Mouse (Mus musculus): Measurements from ENCODE around the gene Gprin2. TPM values are rescaled to one million over a fixed set of nuclear protein-coding genes. Genes with fewer than 3 reads are reported as not detected.

Gene Gprin2
- polyA plus RNA-seq, 1 experiment from 2014 or later: 0.20 TPM

DNA sequence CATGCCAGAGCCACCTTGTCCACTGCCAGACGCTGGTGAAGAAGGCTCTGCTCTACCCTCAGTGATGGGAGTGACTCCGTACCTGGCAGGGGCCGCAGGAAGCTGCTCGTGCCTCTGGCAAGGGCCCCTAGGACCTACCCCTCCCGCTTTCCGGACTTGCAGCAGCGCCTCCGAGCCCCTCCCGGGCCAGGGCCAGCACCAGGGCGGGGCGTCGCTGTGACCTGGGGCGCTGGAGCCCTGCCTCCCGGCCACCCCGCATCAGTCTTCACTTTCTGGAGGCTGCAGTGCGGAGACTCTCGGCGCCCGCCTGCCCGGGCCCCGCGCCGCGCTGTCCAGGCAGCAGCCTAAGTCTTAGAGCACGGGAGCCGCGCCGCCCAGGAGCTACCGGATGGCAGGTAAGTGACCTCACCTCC, 18.3 kb upstream of the Gprin2 start:
- Histone ChIP-seq H3K4me3 (ENCODE audit: control insufficient read depth in 1 of 2, insufficient read depth in 1 of 2, low read depth in 1 of 2, low read length in 2 of 2) (peak overlapping the region; percentile 16 to 37), H3K4me1 (ENCODE audit: control insufficient read depth in 2 of 2, insufficient read depth in 2 of 2, low read length in 2 of 2) (peaks cover 7 to 10% of the 10 kb centered on the region in 2 experiments; a peak in 2 of 4 replicates), H3K9me3 (ENCODE audit: control insufficient read depth, low read length) (no peaks in the 10 kb centered on the region), H3K4me2 (ENCODE audit: low read length) (peak overlapping the region; percentile 73), H3K9ac (ENCODE audit: low read length) (peak overlapping the region; percentile 58), H3K27me3 (ENCODE audit: control insufficient read depth, insufficient read depth, low read length) (peaks cover 34% of the 10 kb centered on the region), H3K27ac (replicated peaks in 1 of 2; ENCODE audit: control insufficient read depth in 1 of 2, insufficient read depth in 1 of 2, low read depth in 2 of 2, low read length in 2 of 2) (no peak overlapping the region), H3K36me3 (ENCODE audit: control insufficient read depth, insufficient read depth, low read length) (no peaks in the 10 kb centered on the region)
- WGBS: 2% methylated on average over 29 of the region's 29 CpGs
- no peak for ATAC-seq (ENCODE audit: insufficient number of reproducible peaks, insufficient read depth, low FRiP score, low read depth)

DNA sequence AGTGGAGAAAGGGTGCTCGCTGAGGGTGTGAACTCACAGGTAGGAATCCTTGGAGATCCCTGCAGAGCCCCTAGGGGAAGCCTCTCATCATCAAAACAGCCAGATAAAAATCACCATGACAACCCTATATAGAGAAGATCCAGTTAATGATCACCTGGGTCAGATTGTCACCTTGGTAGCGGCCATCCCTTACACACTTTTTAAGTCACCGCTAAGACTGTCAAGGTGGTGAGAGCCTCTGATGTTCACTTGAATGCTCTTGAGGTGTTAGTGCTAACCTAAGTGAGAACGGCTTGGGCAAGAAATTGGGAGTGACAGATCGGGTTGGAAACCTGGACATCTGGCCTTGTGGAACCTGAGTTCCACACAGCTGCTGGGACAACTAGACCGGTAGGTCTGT, 17.8 kb upstream of the Gprin2 start, which contains the start of gene Syt15:
Gene Syt15, plus strand, starts transcription at position 301 of the 400 bp plus-strand sequence.
- Histone ChIP-seq H3K27ac (replicated peaks in 1 of 2; ENCODE audit: control insufficient read depth in 1 of 2, insufficient read depth in 1 of 2, low read depth in 2 of 2, low read length in 2 of 2) (no peak within 1 kb of the TSS), H3K9me3 (ENCODE audit: control insufficient read depth, low read length) (no peaks in the 10 kb centered on the region), H3K9ac (ENCODE audit: low read length) (peak within 1 kb of the TSS; percentile 58), H3K4me1 (ENCODE audit: control insufficient read depth in 2 of 2, insufficient read depth in 2 of 2, low read length in 2 of 2) (peaks cover 7 to 10% of the 10 kb centered on the region in 2 experiments; a peak in 2 of 4 replicates), H3K4me3 (ENCODE audit: control insufficient read depth in 1 of 2, insufficient read depth in 1 of 2, low read depth in 1 of 2, low read length in 2 of 2) (peak within 1 kb of the TSS; percentile 16 to 37), H3K27me3 (ENCODE audit: control insufficient read depth, insufficient read depth, low read length) (peaks cover 34% of the 10 kb centered on the region), H3K36me3 (ENCODE audit: control insufficient read depth, insufficient read depth, low read length) (no peaks in the 10 kb centered on the region), H3K4me2 (ENCODE audit: low read length) (peak within 1 kb of the TSS; percentile 73)
- WGBS: 51% methylated on average over 6 of the region's 6 CpGs
- ATAC-seq (ENCODE audit: insufficient number of reproducible peaks, insufficient read depth, low FRiP score, low read depth): no peak

DNA sequence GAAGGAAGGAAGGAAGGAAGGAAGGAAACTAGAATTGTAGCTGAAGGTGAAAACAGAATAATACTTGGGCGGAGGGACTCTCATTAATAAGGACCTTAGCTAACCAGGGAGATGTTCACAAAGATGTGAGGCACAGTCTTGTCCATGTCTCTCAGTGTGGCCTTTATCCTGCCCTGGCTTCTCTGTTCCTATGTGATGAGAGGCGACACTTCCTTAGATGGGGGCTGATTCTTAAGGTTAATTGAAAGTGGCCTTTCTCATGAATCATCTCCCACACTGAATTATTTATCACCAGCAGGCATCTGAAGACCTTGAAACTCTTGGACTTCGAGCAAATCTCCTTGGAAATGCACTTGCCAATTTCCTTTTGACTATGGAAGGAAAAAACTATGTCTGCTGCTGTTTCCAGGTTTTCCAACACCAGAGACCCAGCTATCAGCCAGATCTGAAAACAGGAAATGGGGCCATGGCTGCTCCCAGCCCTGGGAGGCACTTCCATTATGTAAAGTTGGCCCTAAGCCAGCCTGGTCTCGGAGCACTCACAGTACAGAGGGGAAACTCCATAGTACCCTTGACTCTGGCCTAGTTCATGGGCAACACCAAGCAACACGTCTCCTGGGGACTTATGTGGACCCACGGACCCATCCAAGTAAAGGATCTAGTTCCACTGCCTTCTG, 14.1 kb upstream of the Gprin2 start:
- peak; percentile 55; the same call in 1 of the 2 replicates for ATAC-seq (ENCODE audit: insufficient number of reproducible peaks, insufficient read depth, low FRiP score, low read depth)
- H3K9ac ChIP-seq (ENCODE audit: low read length): no peak overlapping the region

DNA sequence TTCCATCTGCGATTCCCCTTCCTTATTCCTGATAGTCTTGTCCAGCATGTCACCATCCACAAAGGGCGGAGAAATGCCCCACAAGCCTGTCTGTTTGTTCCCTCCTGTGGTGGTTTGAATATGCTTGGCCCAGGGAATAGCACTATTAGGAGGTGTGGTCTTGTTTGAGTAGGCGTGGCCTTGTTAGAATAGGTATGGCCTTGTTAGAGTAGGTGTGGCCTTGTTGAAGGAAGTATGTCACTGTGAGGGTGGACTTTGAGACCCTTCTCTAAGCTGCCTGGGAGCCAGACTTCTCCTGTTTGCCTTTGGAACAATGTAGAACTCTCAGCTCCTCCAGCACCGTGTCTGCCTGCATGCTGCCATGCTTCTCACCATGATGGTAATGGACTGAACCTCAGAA, 8.5 kb upstream of the Gprin2 start:
- Histone ChIP-seq H3K9me3 (ENCODE audit: control insufficient read depth, low read length) (no peaks in the 10 kb centered on the region), H3K36me3 (ENCODE audit: control insufficient read depth, insufficient read depth, low read length) (no peaks in the 10 kb centered on the region), H3K4me3 (ENCODE audit: control insufficient read depth in 1 of 2, insufficient read depth in 1 of 2, low read depth in 1 of 2, low read length in 2 of 2) (no peak overlapping the region), H3K9ac (ENCODE audit: low read length) (no peak overlapping the region), H3K27ac (replicated peaks in 1 of 2; ENCODE audit: control insufficient read depth in 1 of 2, insufficient read depth in 1 of 2, low read depth in 2 of 2, low read length in 2 of 2) (no peak overlapping the region), H3K4me2 (ENCODE audit: low read length) (no peak overlapping the region), H3K27me3 (ENCODE audit: control insufficient read depth, insufficient read depth, low read length) (no peaks in the 10 kb centered on the region), H3K4me1 (ENCODE audit: control insufficient read depth in 2 of 2, insufficient read depth in 2 of 2, low read length in 2 of 2) (no peaks in the 10 kb centered on the region)
- 78% methylated on average over 4 of the region's 4 CpGs for WGBS
- ATAC-seq (ENCODE audit: insufficient number of reproducible peaks, insufficient read depth, low FRiP score, low read depth): no peak

More for the DNA sequence above, 14.1 kb upstream of the Gprin2 start:
- peaks cover 27% of the 10 kb centered on the region for H3K27me3 ChIP-seq (ENCODE audit: control insufficient read depth, insufficient read depth, low read length)
- H3K4me3 ChIP-seq (ENCODE audit: control insufficient read depth in 1 of 2, insufficient read depth in 1 of 2, low read depth in 1 of 2, low read length in 2 of 2): no peak overlapping the region
- WGBS: 55% methylated on average over 6 of the region's 6 CpGs
- H3K9me3 ChIP-seq (ENCODE audit: control insufficient read depth, low read length): no peaks in the 10 kb centered on the region
- H3K36me3 ChIP-seq (ENCODE audit: control insufficient read depth, insufficient read depth, low read length): no peaks in the 10 kb centered on the region
- no peak overlapping the region for H3K4me2 ChIP-seq (ENCODE audit: low read length)
- H3K4me1 ChIP-seq (ENCODE audit: control insufficient read depth in 2 of 2, insufficient read depth in 2 of 2, low read length in 2 of 2): peaks cover 7 to 10% of the 10 kb centered on the region in 2 experiments; a peak in 2 of 4 replicates
- H3K27ac ChIP-seq (replicated peaks in 1 of 2; ENCODE audit: control insufficient read depth in 1 of 2, insufficient read depth in 1 of 2, low read depth in 2 of 2, low read length in 2 of 2): peak overlapping the region in 1 of 2 experiments; percentile 37; a peak in 1 of 4 replicates

DNA sequence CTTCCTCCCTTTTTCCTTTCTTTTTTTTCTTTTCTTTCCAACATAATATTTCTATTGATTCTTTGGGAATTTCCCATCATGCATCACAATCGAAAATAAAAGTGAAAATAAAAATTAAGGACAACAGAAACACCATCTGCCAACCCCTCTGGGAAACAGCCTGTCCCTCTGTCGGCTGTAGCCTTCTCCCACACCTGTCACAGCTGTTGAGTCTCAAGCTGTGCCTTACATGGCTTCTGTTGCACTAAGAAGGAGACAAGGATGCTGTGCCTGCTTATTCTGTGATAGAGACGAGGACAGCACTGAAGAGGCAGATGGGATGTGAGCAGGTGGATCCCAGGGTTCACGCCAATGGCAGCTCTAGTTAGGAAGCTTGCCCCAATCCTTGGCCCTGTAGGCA, 7.6 kb upstream of the Gprin2 start:
- 58% methylated on average over 4 of the region's 4 CpGs for WGBS

DNA sequence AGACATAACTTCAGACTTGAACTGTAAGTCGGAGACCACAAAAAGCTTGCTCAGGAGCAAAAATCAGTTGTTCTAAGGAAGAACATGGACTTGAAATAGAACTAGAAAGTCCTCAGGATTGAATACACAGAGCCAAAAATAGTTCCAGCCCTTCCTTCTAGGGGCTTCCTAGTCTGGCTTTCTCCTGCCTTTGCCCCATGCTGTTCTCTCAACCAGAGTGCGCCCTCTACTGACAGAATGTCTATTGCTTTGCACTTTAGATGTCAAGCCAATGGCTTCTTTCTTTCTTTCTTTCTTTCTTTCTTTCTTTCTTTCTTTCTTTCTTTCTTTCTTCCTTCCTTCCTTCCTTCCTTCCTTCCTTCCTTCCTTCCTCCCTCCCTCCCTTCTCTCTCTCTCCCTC, 7.2 kb upstream of the Gprin2 start:
- no peak overlapping the region for H3K9ac ChIP-seq (ENCODE audit: low read length)
- no peak overlapping the region for H3K4me3 ChIP-seq (ENCODE audit: control insufficient read depth in 1 of 2, insufficient read depth in 1 of 2, low read depth in 1 of 2, low read length in 2 of 2)
- H3K4me2 ChIP-seq (ENCODE audit: low read length): no peak overlapping the region
- H3K4me1 ChIP-seq (ENCODE audit: control insufficient read depth in 2 of 2, insufficient read depth in 2 of 2, low read length in 2 of 2): no peaks in the 10 kb centered on the region
- 41% methylated on average over 2 of the region's 2 CpGs for WGBS
- no peaks in the 10 kb centered on the region for H3K27me3 ChIP-seq (ENCODE audit: control insufficient read depth, insufficient read depth, low read length)
- H3K27ac ChIP-seq (replicated peaks in 1 of 2; ENCODE audit: control insufficient read depth in 1 of 2, insufficient read depth in 1 of 2, low read depth in 2 of 2, low read length in 2 of 2): no peak overlapping the region
- H3K9me3 ChIP-seq (ENCODE audit: control insufficient read depth, low read length): no peaks in the 10 kb centered on the region
- H3K36me3 ChIP-seq (ENCODE audit: control insufficient read depth, insufficient read depth, low read length): no peaks in the 10 kb centered on the region
- no peak for ATAC-seq (ENCODE audit: insufficient number of reproducible peaks, insufficient read depth, low FRiP score, low read depth)

More for the DNA sequence above, 7.6 kb upstream of the Gprin2 start:
- ATAC-seq (ENCODE audit: insufficient number of reproducible peaks, insufficient read depth, low FRiP score, low read depth): no peak
- Histone ChIP-seq H3K27ac (replicated peaks in 1 of 2; ENCODE audit: control insufficient read depth in 1 of 2, insufficient read depth in 1 of 2, low read depth in 2 of 2, low read length in 2 of 2) (no peak overlapping the region), H3K36me3 (ENCODE audit: control insufficient read depth, insufficient read depth, low read length) (no peaks in the 10 kb centered on the region), H3K27me3 (ENCODE audit: control insufficient read depth, insufficient read depth, low read length) (no peaks in the 10 kb centered on the region), H3K9me3 (ENCODE audit: control insufficient read depth, low read length) (no peaks in the 10 kb centered on the region), H3K4me2 (ENCODE audit: low read length) (no peak overlapping the region), H3K4me3 (ENCODE audit: control insufficient read depth in 1 of 2, insufficient read depth in 1 of 2, low read depth in 1 of 2, low read length in 2 of 2) (no peak overlapping the region), H3K4me1 (ENCODE audit: control insufficient read depth in 2 of 2, insufficient read depth in 2 of 2, low read length in 2 of 2) (no peaks in the 10 kb centered on the region), H3K9ac (ENCODE audit: low read length) (no peak overlapping the region)

DNA sequence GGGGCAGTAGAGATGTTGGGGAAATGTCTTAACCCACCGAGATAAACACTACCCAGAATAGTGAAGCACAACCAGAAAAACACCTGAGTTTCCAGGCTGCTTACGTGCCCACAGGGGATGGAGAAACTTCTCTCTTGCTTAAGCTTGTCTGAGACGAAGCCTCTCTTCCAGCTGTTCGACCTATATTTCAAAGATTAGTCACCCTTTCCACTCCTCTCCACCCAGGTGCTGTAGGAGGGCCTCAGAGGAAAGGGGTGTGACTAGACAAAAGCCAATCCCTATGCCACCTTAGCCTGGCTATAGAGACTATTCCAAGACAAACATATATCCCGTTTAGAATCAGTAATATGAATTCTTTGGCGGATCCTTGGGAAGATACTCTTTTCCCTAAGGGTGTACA, 6.5 kb upstream of the Gprin2 start:
- WGBS: 68% methylated on average over 6 of the region's 6 CpGs
- no peaks in the 10 kb centered on the region for H3K4me1 ChIP-seq (ENCODE audit: control insufficient read depth in 2 of 2, insufficient read depth in 2 of 2, low read length in 2 of 2)
- H3K9me3 ChIP-seq (ENCODE audit: control insufficient read depth, low read length): no peaks in the 10 kb centered on the region
- peaks cover 4% of the 10 kb centered on the region for H3K27me3 ChIP-seq (ENCODE audit: control insufficient read depth, insufficient read depth, low read length)
- ATAC-seq (ENCODE audit: insufficient number of reproducible peaks, insufficient read depth, low FRiP score, low read depth): no peak
- no peak overlapping the region for H3K4me3 ChIP-seq (ENCODE audit: control insufficient read depth in 1 of 2, insufficient read depth in 1 of 2, low read depth in 1 of 2, low read length in 2 of 2)
- H3K4me2 ChIP-seq (ENCODE audit: low read length): no peak overlapping the region
- no peaks in the 10 kb centered on the region for H3K36me3 ChIP-seq (ENCODE audit: control insufficient read depth, insufficient read depth, low read length)
- no peak overlapping the region for H3K27ac ChIP-seq (replicated peaks in 1 of 2; ENCODE audit: control insufficient read depth in 1 of 2, insufficient read depth in 1 of 2, low read depth in 2 of 2, low read length in 2 of 2)
- no peak overlapping the region for H3K9ac ChIP-seq (ENCODE audit: low read length)

Measured in heart, embryonic 14.5 days (tissue).